Mouse (Mus musculus): Measurements from ENCODE around the gene Tmem169.

Gene Tmem169

GRCm38 (mm10) chr1:72326162-72326821 lies 42.1 kb downstream of the Tmem169 start:
- DNase-seq (ENCODE audit: low spot score) = no peak

GRCm38 (mm10) chr1:72334807-72335206 lies 50.6 kb downstream of the Tmem169 start:
- no peak for DNase-seq (ENCODE audit: low spot score)

DNA sequence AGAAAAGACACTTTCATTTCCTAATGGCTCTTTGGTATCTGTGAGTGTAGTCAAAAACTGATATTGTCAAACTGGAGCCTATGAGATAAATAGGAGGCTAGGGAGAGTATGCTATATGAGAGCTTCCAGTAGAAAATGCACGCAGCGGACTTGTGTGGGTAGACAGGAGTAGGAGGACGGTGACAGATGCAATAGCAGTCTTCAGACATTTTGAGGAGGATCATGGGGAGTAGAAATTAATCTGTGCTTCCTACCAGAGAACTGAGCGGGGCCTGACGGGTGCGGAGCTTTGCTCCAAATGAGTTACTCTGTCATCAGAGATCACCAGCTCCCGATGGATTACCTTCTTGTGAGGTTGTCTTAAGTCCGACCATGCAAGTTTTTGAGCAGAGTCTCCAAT lies 52.6 kb downstream of the Tmem169 start:
- DNase-seq (ENCODE audit: low spot score) = no peak

- no peak for DNase-seq (ENCODE audit: low spot score)
These were observed 54.2 kb downstream of the Tmem169 start for GRCm38 (mm10) chr1:72338341-72338740.

DNA sequence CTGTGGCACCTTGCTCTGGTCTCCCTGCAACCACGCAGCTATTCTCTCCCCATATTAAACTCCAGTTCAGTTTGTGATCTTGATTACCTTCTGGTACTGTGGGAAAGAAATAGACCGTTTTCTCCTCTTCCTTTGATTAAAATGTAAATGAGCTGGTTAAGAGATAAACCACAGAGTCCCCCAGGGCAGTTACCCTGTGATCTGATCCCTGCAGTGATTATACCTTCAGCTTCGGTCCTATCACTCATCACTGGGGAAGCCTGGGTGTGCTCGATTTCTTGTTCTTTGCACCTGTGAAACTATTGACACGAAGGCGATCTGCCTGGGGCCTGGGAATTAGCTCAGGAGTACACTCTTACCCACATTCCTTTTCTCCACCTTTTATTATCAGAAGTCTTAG lies 63.7 kb downstream of the Tmem169 start:
- no peak for DNase-seq (ENCODE audit: low spot score)
